Mouse (Mus musculus): ENCODE measurements around the gene Wfdc2. TPM values are rescaled to one million over a fixed set of nuclear protein-coding genes. Genes with fewer than 3 reads are reported as not detected.

Wfdc2 gene
- total and polyA plus RNA-seq, 3 experiments, result not detected

- no peak for TF ChIP-seq NELFE (IDR thresholded peaks at IDR 0.05; ENCODE audit: low read depth, low read length)
- TF ChIP-seq MAFK (IDR thresholded peaks at IDR 0.05; ENCODE audit: insufficient replicate concordance, low read length), result peak; percentile 86
- Histone ChIP-seq H3K27me3 (replicated peaks) (peaks cover 74% of the 10 kb centered on the region), H3K36me3 (replicated peaks in 1 of 2; ENCODE audit: control insufficient read depth in 1 of 2, insufficient read depth in 1 of 2, low read length in 1 of 2) (no peaks in the 10 kb centered on the region), H3K27ac (ENCODE audit: insufficient read depth, low read depth) (no peak overlapping the region), H3K9ac (ENCODE audit: insufficient read depth, low read depth) (no peak overlapping the region), H3K9me3 (replicated peaks; ENCODE audit: low read length) (no peaks in the 10 kb centered on the region), H3K4me2 (ENCODE audit: insufficient read depth, low read depth, poor library complexity, severe bottlenecking) (no peak overlapping the region), H3K4me1 (ENCODE audit: control insufficient read depth in 1 of 2, insufficient read depth in 2 of 2) (peaks cover 0 to 8% of the 10 kb centered on the region in 2 experiments; a peak in 3 of 4 replicates), H3K79me2 (replicated peaks; ENCODE audit: control insufficient read depth, extremely low read depth, insufficient read depth, poor library complexity, severe bottlenecking) (no peaks in the 10 kb centered on the region), H3K4me3 (replicated peaks in 1 of 3; ENCODE audit: low read depth in 2 of 3, low read length in 2 of 3, poor library complexity in 1 of 3) (no peak overlapping the region)
- DNase-seq (ENCODE audit: extremely low read depth), result no peak
- dilution Hi-C loops (cut with MboI; ENCODE audit: extremely low pct_ligation_motif_present, extremely low pct_unique_long_range_greater_than_20kb, low sequenced_read_pairs), result no loop called here
- in situ Hi-C loops (cut with MboI; ENCODE audit: low pct_ligation_motif_present, low pct_unique_long_range_greater_than_20kb, low sequenced_read_pairs), result no loop called here
Observed at GRCm38 (mm10) chr2:164537003-164537402, 25.2 kb upstream of the Wfdc2 start.

- Histone ChIP-seq H3K4me1 (ENCODE audit: control insufficient read depth in 1 of 2, insufficient read depth in 2 of 2) (no peaks in the 10 kb centered on the region), H3K79me2 (replicated peaks; ENCODE audit: control insufficient read depth, extremely low read depth, insufficient read depth, poor library complexity, severe bottlenecking) (no peaks in the 10 kb centered on the region), H3K36me3 (replicated peaks in 1 of 2; ENCODE audit: control insufficient read depth in 1 of 2, insufficient read depth in 1 of 2, low read length in 1 of 2) (no peaks in the 10 kb centered on the region), H3K4me3 (replicated peaks in 1 of 3; ENCODE audit: low read depth in 2 of 3, low read length in 2 of 3, poor library complexity in 1 of 3) (no peak overlapping the region), H3K4me2 (ENCODE audit: insufficient read depth, low read depth, poor library complexity, severe bottlenecking) (no peak overlapping the region), H3K9ac (ENCODE audit: insufficient read depth, low read depth) (no peak overlapping the region), H3K9me3 (replicated peaks; ENCODE audit: low read length) (peaks cover 11% of the 10 kb centered on the region), H3K27me3 (replicated peaks) (peaks cover 88% of the 10 kb centered on the region), H3K27ac (ENCODE audit: insufficient read depth, low read depth) (no peak overlapping the region)
- in situ Hi-C loops (cut with MboI; ENCODE audit: low pct_ligation_motif_present, low pct_unique_long_range_greater_than_20kb, low sequenced_read_pairs) (no loop called here), dilution Hi-C loops (cut with MboI; ENCODE audit: extremely low pct_ligation_motif_present, extremely low pct_unique_long_range_greater_than_20kb, low sequenced_read_pairs) (no loop called here)
- no peak for DNase-seq (ENCODE audit: extremely low read depth)
- TF ChIP-seq IRF4 (IDR thresholded peaks at IDR 0.05; ENCODE audit: low read depth, low read length) (no peak), UBTF (IDR thresholded peaks at IDR 0.05; ENCODE audit: low read depth, low read length) (no peak), TBP (conservative IDR thresholded peaks at IDR 0.05; ENCODE audit: low read depth, low read length) (no peak), CHD1 (IDR thresholded peaks at IDR 0.05; ENCODE audit: low read depth, low read length) (no peak)
Observed at GRCm38 (mm10) chr2:164540652-164541427, 21.4 kb upstream of the Wfdc2 start.

- no peak overlapping the region for H3K4me2 ChIP-seq (ENCODE audit: insufficient read depth, low read depth, poor library complexity, severe bottlenecking)
- dilution Hi-C loops (cut with MboI; ENCODE audit: extremely low pct_ligation_motif_present, extremely low pct_unique_long_range_greater_than_20kb, low sequenced_read_pairs), result no loop called here
- peaks cover 88% of the 10 kb centered on the region for H3K27me3 ChIP-seq (replicated peaks)
Observed at GRCm38 (mm10) chr2:164542132-164542531, 20.1 kb upstream of the Wfdc2 start.

More at GRCm38 (mm10) chr2:164542132-164542531, 20.1 kb upstream of the Wfdc2 start:
- H3K4me3 ChIP-seq (replicated peaks in 1 of 3; ENCODE audit: low read depth in 2 of 3, low read length in 2 of 3, poor library complexity in 1 of 3), result no peak overlapping the region
- no peak for DNase-seq (ENCODE audit: extremely low read depth)
- H3K9ac ChIP-seq (ENCODE audit: insufficient read depth, low read depth), result no peak overlapping the region
- H3K4me1 ChIP-seq (ENCODE audit: control insufficient read depth in 1 of 2, insufficient read depth in 2 of 2), result no peaks in the 10 kb centered on the region
- TF ChIP-seq MXI1 (IDR thresholded peaks at IDR 0.05; ENCODE audit: low read depth, low read length) (no peak), ZC3H11A (IDR thresholded peaks at IDR 0.05; ENCODE audit: low read depth, low read length) (no peak), MYC (IDR thresholded peaks at IDR 0.05; ENCODE audit: low read depth, low read length) (no peak)
- no peak overlapping the region for H3K27ac ChIP-seq (ENCODE audit: insufficient read depth, low read depth)
- H3K36me3 ChIP-seq (replicated peaks in 1 of 2; ENCODE audit: control insufficient read depth in 1 of 2, insufficient read depth in 1 of 2, low read length in 1 of 2), result no peaks in the 10 kb centered on the region
- in situ Hi-C loops (cut with MboI; ENCODE audit: low pct_ligation_motif_present, low pct_unique_long_range_greater_than_20kb, low sequenced_read_pairs), result no loop called here
- H3K9me3 ChIP-seq (replicated peaks; ENCODE audit: low read length), result peaks cover 11% of the 10 kb centered on the region
- H3K79me2 ChIP-seq (replicated peaks; ENCODE audit: control insufficient read depth, extremely low read depth, insufficient read depth, poor library complexity, severe bottlenecking), result no peaks in the 10 kb centered on the region

Measured in CH12.LX (cell line).